Mouse (Mus musculus): ENCODE data around the gene Caln1. TPM values are rescaled to one million over a fixed set of nuclear protein-coding genes. Genes with fewer than 3 reads are reported as not detected.

Caln1 gene
- polyA plus RNA-seq (2012; rRNA removed) (1.3 and 1.7 TPM in 2 replicates), polyA plus RNA-seq (2014; fragmentation: Nextera tagmentation; extraction: Ambion mirVana) (0.91 and 2.5 TPM in 2 replicates)

GRCm38 (mm10) chr5:130369237-130369636 lies at the start of gene Caln1:
Gene Caln1, plus strand, starts transcription at chr5:130369455.
- Histone ChIP-seq H3K9me3 (ENCODE audit: control insufficient read depth, low read length) (no peaks in the 10 kb centered on the region), H3K36me3 (ENCODE audit: control insufficient read depth, insufficient read depth, low read length) (no peaks in the 10 kb centered on the region), H3K9ac (ENCODE audit: low read depth, low read length, severe bottlenecking) (no peak within 1 kb of the TSS), H3K27me3 (ENCODE audit: control insufficient read depth, insufficient read depth, low read length) (no peaks in the 10 kb centered on the region), H3K4me2 (replicated peaks; ENCODE audit: low read depth, low read length, severe bottlenecking) (no peak within 1 kb of the TSS), H3K4me3 (replicated peaks; ENCODE audit: low read length) (no peak within 1 kb of the TSS), H3K4me1 (ENCODE audit: control insufficient read depth, insufficient read depth, low read length) (no peaks in the 10 kb centered on the region), H3K27ac (replicated peaks; ENCODE audit: low read depth, low read length) (no peak within 1 kb of the TSS)
- no peak for ATAC-seq (ENCODE audit: low FRiP score, low read depth)
- DNase-seq (ENCODE audit: low spot score), result no peak
- no peak for TF ChIP-seq POLR2A (IDR thresholded peaks at IDR 0.05; ENCODE audit: borderline replicate concordance, extremely low read depth, insufficient read depth, insufficient read length)
- 72% methylated on average over 11 of the region's 11 CpGs for WGBS

GRCm38 (mm10) chr5:130319783-130320182 lies 49.5 kb upstream of the Caln1 start:
- H3K9ac ChIP-seq (ENCODE audit: low read depth, low read length, severe bottlenecking), result no peak overlapping the region

GRCm38 (mm10) chr5:130320485-130320884 lies 48.8 kb upstream of the Caln1 start:
- H3K9ac ChIP-seq (ENCODE audit: low read depth, low read length, severe bottlenecking), result no peak overlapping the region
- no peak overlapping the region for H3K27ac ChIP-seq (replicated peaks; ENCODE audit: low read depth, low read length)
- no peak overlapping the region for H3K4me2 ChIP-seq (replicated peaks; ENCODE audit: low read depth, low read length, severe bottlenecking)
- peak; percentile 18 for DNase-seq (ENCODE audit: low spot score)
- H3K36me3 ChIP-seq (ENCODE audit: control insufficient read depth, insufficient read depth, low read length), result peaks cover 12% of the 10 kb centered on the region; the same call in 1 of the 2 replicates
- no peak for ATAC-seq (ENCODE audit: low FRiP score, low read depth)
- TF ChIP-seq POLR2A (IDR thresholded peaks at IDR 0.05; ENCODE audit: borderline replicate concordance, extremely low read depth, insufficient read depth, insufficient read length), result no peak
- H3K9me3 ChIP-seq (ENCODE audit: control insufficient read depth, low read length), result peaks cover 6% of the 10 kb centered on the region; the same call in 1 of the 2 replicates
- H3K27me3 ChIP-seq (ENCODE audit: control insufficient read depth, insufficient read depth, low read length), result no peaks in the 10 kb centered on the region
- 71% methylated on average over 3 of the region's 3 CpGs for WGBS
- peaks cover 12% of the 10 kb centered on the region; the same call in 1 of the 2 replicates for H3K4me1 ChIP-seq (ENCODE audit: control insufficient read depth, insufficient read depth, low read length)
- H3K4me3 ChIP-seq (replicated peaks; ENCODE audit: low read length), result no peak overlapping the region

More at GRCm38 (mm10) chr5:130319783-130320182, 49.5 kb upstream of the Caln1 start:
- Histone ChIP-seq H3K4me3 (replicated peaks; ENCODE audit: low read length) (no peak overlapping the region), H3K4me2 (replicated peaks; ENCODE audit: low read depth, low read length, severe bottlenecking) (no peak overlapping the region), H3K36me3 (ENCODE audit: control insufficient read depth, insufficient read depth, low read length) (peaks cover 10% of the 10 kb centered on the region; the same call in 1 of the 2 replicates), H3K4me1 (ENCODE audit: control insufficient read depth, insufficient read depth, low read length) (peaks cover 12% of the 10 kb centered on the region; the same call in 1 of the 2 replicates), H3K9me3 (ENCODE audit: control insufficient read depth, low read length) (peaks cover 6% of the 10 kb centered on the region; the same call in 1 of the 2 replicates), H3K27me3 (ENCODE audit: control insufficient read depth, insufficient read depth, low read length) (no peaks in the 10 kb centered on the region), H3K27ac (replicated peaks; ENCODE audit: low read depth, low read length) (no peak overlapping the region)
- ATAC-seq (ENCODE audit: low FRiP score, low read depth), result no peak
- TF ChIP-seq POLR2A (IDR thresholded peaks at IDR 0.05; ENCODE audit: borderline replicate concordance, extremely low read depth, insufficient read depth, insufficient read length), result no peak
- 88% methylated on average over 5 of the region's 5 CpGs for WGBS
- DNase-seq (ENCODE audit: low spot score), result no peak

DNA sequence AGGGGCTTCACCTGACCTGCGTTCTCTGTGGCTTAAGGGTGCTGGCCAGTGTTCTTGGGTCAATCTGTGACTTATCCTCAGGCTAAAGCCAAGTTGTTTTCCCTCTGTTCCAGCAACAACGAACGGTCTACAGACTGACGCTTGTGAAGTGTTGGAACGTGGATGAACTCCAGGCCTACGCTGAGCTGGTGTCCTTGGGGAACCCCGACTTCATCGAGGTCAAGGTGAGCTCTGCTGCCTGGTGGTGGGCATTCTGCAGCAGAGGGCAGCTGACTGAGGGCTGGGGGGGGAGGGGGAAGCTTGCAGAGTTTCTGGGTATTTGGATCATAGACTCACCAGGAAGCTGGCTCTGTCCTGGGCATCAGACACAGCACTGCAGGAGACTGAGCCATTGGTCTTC lies 43.8 kb upstream of the Caln1 start:
- no peak overlapping the region for H3K9ac ChIP-seq (ENCODE audit: low read depth, low read length, severe bottlenecking)
- H3K36me3 ChIP-seq (ENCODE audit: control insufficient read depth, insufficient read depth, low read length), result peaks cover 12% of the 10 kb centered on the region
- peaks cover 6% of the 10 kb centered on the region; the same call in 1 of the 2 replicates for H3K9me3 ChIP-seq (ENCODE audit: control insufficient read depth, low read length)
- no peak for ATAC-seq (ENCODE audit: low FRiP score, low read depth)
- no peak for TF ChIP-seq POLR2A (IDR thresholded peaks at IDR 0.05; ENCODE audit: borderline replicate concordance, extremely low read depth, insufficient read depth, insufficient read length)
- no peaks in the 10 kb centered on the region for H3K27me3 ChIP-seq (ENCODE audit: control insufficient read depth, insufficient read depth, low read length)
- peaks cover 12% of the 10 kb centered on the region; the same call in 1 of the 2 replicates for H3K4me1 ChIP-seq (ENCODE audit: control insufficient read depth, insufficient read depth, low read length)
- no peak overlapping the region for H3K4me2 ChIP-seq (replicated peaks; ENCODE audit: low read depth, low read length, severe bottlenecking)
- DNase-seq (ENCODE audit: low spot score), result no peak
- 97% methylated on average over 8 of the region's 8 CpGs for WGBS
- no peak overlapping the region for H3K27ac ChIP-seq (replicated peaks; ENCODE audit: low read depth, low read length)
- no peak overlapping the region for H3K4me3 ChIP-seq (replicated peaks; ENCODE audit: low read length)

GRCm38 (mm10) chr5:130327615-130328263 lies 41.5 kb upstream of the Caln1 start:
- DNase-seq (ENCODE audit: low spot score), result no peak
- WGBS, result 45% methylated on average over 6 of the region's 6 CpGs

More at GRCm38 (mm10) chr5:130327615-130328263, 41.5 kb upstream of the Caln1 start:
- H3K36me3 ChIP-seq (ENCODE audit: control insufficient read depth, insufficient read depth, low read length), result peaks cover 12% of the 10 kb centered on the region
- TF ChIP-seq POLR2A (IDR thresholded peaks at IDR 0.05; ENCODE audit: borderline replicate concordance, extremely low read depth, insufficient read depth, insufficient read length), result no peak
- no peak overlapping the region for H3K4me3 ChIP-seq (replicated peaks; ENCODE audit: low read length)
- peaks cover 6% of the 10 kb centered on the region; the same call in 1 of the 2 replicates for H3K9me3 ChIP-seq (ENCODE audit: control insufficient read depth, low read length)
- no peak overlapping the region for H3K4me2 ChIP-seq (replicated peaks; ENCODE audit: low read depth, low read length, severe bottlenecking)
- no peak for ATAC-seq (ENCODE audit: low FRiP score, low read depth)
- no peak overlapping the region for H3K9ac ChIP-seq (ENCODE audit: low read depth, low read length, severe bottlenecking)
- H3K27me3 ChIP-seq (ENCODE audit: control insufficient read depth, insufficient read depth, low read length), result no peaks in the 10 kb centered on the region
- H3K27ac ChIP-seq (replicated peaks; ENCODE audit: low read depth, low read length), result no peak overlapping the region
- H3K4me1 ChIP-seq (ENCODE audit: control insufficient read depth, insufficient read depth, low read length), result no peaks in the 10 kb centered on the region

Data from limb, embryonic 14.5 days (tissue).